Mouse (Mus musculus): ENCODE results near the gene Prkra.

- no peak for TF ChIP-seq GATA1 (IDR thresholded peaks at IDR 0.05; ENCODE audit: low read depth, low read length)
- TF ChIP-seq SMC3 (IDR thresholded peaks at IDR 0.05; ENCODE audit: low read depth, low read length), result no peak
- no peak for TF ChIP-seq E2F4 (IDR thresholded peaks at IDR 0.05; ENCODE audit: borderline replicate concordance, low read depth, low read length)
- TF ChIP-seq ELF1 (IDR thresholded peaks at IDR 0.05; ENCODE audit: low read depth, low read length), result no peak
- TF ChIP-seq CTCF (IDR thresholded peaks at IDR 0.05 in 2 of 3, conservative IDR thresholded peaks at IDR 0.05 in 1 of 3; ENCODE audit: control insufficient read depth in 1 of 3, insufficient read depth in 1 of 3, low read depth in 2 of 3, low read length in 3 of 3, poor library complexity in 1 of 3, severe bottlenecking in 1 of 3), result no peak
- TF ChIP-seq MAFK (IDR thresholded peaks at IDR 0.05; ENCODE audit: borderline replicate concordance, low read depth, low read length), result no peak
- TF ChIP-seq POLR2A (IDR thresholded peaks at IDR 0.05; ENCODE audit: control insufficient read depth in 1 of 2, insufficient read depth in 1 of 2, low read depth in 1 of 2, low read length in 2 of 2, poor library complexity in 1 of 2), result no peak
- TF ChIP-seq ZNF384 (IDR thresholded peaks at IDR 0.05; ENCODE audit: low read depth, low read length), result no peak
These were observed 57.6 kb downstream of the Prkra start for GRCm38 (mm10) chr2:76590221-76590620.
